Mouse (Mus musculus) heart, adult 2 months (tissue): ENCODE results near the gene Erv3. TPM values are rescaled to one million over a fixed set of nuclear protein-coding genes. Genes with fewer than 3 reads are reported as not detected.

Experiments used
- DNase-seq, 2 experiments: peaks; one replicate each; pipeline ENCODE4 v3.0.0; 2021
- H3K27ac ChIP-seq: fragments of 200-600 bp; 2 replicates; pipeline ENCODE4 v1.8.1; 2022
- H3K27me3 ChIP-seq: fragments of 200-500 bp; 2 replicates; pipeline ENCODE4 v1.6.1; 2012; ENCODE audit warnings: mild to moderate bottlenecking, low read length, inconsistent platforms, mixed read lengths; ENCODE audit not compliant: control insufficient read depth, insufficient read depth
- H3K36me3 ChIP-seq: fragments of 200-500 bp; 2 replicates; pipeline ENCODE4 v1.6.1; 2012; ENCODE audit warnings: low read length, inconsistent platforms; ENCODE audit not compliant: control insufficient read depth, insufficient read depth
- H3K4me1 ChIP-seq: fragments of 200-500 bp; 2 replicates; pipeline ENCODE4 v1.6.1; 2011; ENCODE audit warnings: low read length; ENCODE audit not compliant: control insufficient read depth, insufficient read depth
- H3K4me3 ChIP-seq: fragments of 200-600 bp; 2 replicates; pipeline ENCODE4 v1.8.1; 2022
- H3K79me2 ChIP-seq: fragments of 200-500 bp; replicated peaks from 2 replicates; pipeline ENCODE4 v1.6.1; 2012; ENCODE audit warnings: mild to moderate bottlenecking, inconsistent platforms, low read length, moderate library complexity, mixed read lengths; ENCODE audit not compliant: control insufficient read depth, insufficient read depth
- H3K9ac ChIP-seq: fragments of 200-500 bp; 2 replicates; pipeline ENCODE4 v1.6.1; 2012; ENCODE audit warnings: low read depth, mild to moderate bottlenecking, control low read depth, inconsistent platforms, low read length, mixed read lengths
- CTCF ChIP-seq: fragments of 200-600 bp; IDR thresholded peaks from 2 replicates; pipeline ENCODE4 v1.8.1; 2022; ENCODE audit warnings: antibody characterized with exemption, mild to moderate bottlenecking, moderate library complexity
- EP300 ChIP-seq: fragments of 200-500 bp; IDR thresholded peaks from 2 replicates; pipeline ENCODE4 v1.6.1; 2011; ENCODE audit warnings: low read depth, low read length, control low read depth; ENCODE audit not compliant: insufficient read depth
- POLR2A ChIP-seq: fragments of 200-500 bp; IDR thresholded peaks from 2 replicates; pipeline ENCODE4 v1.6.1; 2011; ENCODE audit warnings: mild to moderate bottlenecking, low read depth, low read length, control low read depth; ENCODE audit not compliant: insufficient read depth
- WGBS: fragments of 180-500 bp; shearing (Covaris S2); methylation state at CpG from one replicate; pipeline ENCODE4 v1.1.7; 2018; 5-methylcytosine and 5-hydroxymethylcytosine counted together
- intact Hi-C: fragments of 180-260 bp; cut with DNase I; formaldehyde crosslinking; loops from one replicate; pipeline ENCODE4 v1.15.1; 2025
- polyA plus RNA-seq: library from polyadenylated mRNA; depleted of rRNA; stranded (reverse); fragments of >200 nt; gene quantifications from 2 replicates; pipeline ENCODE4 v1.2.3, GENCODE M21; 2012
- total RNA-seq, 2 experiments: library from RNA; stranded (reverse); gene quantifications; 2 replicates each; pipeline ENCODE4 v1.2.3; 2021

Gene Erv3
- total and polyA plus RNA-seq, 3 experiments = not detected

GRCm38 (mm10) chr2:131905776-131906175, 46.2 kb upstream of the Erv3 start:
- 58% methylated on average over 6 of the region's 6 CpGs for WGBS
- H3K4me3 ChIP-seq = no peak overlapping the region
- H3K27me3 ChIP-seq = no peaks in the 10 kb centered on the region
- H3K36me3 ChIP-seq = peaks cover 2% of the 10 kb centered on the region; the same call in 1 of the 2 replicates
- no peak overlapping the region for H3K9ac ChIP-seq
- intact Hi-C loops = loop anchor here (5.0 kb wide), 3 partner anchors 47 to 242 kb away; partner anchors contain the start of genes Prnd and Slc23a2
- H3K27ac ChIP-seq = no peak overlapping the region
- peaks cover 7% of the 10 kb centered on the region for H3K4me1 ChIP-seq
- no peaks in the 10 kb centered on the region for H3K79me2 ChIP-seq
- TF ChIP-seq EP300 = no peak
- no peak for TF ChIP-seq POLR2A
- TF ChIP-seq CTCF = no peak
- DNase-seq = no peak

GRCm38 (mm10) chr2:131905025-131905424, 45.5 kb upstream of the Erv3 start:
- H3K4me3 ChIP-seq = no peak overlapping the region
- WGBS = 37% methylated on average over 5 of the region's 5 CpGs
- intact Hi-C loops = loop anchor here (5.0 kb wide), 3 partner anchors 47 to 242 kb away; partner anchors contain the start of genes Prnd and Slc23a2
- TF ChIP-seq EP300 (no peak), CTCF (no peak), POLR2A (no peak)
- H3K27me3 ChIP-seq = no peaks in the 10 kb centered on the region
- no peaks in the 10 kb centered on the region for H3K79me2 ChIP-seq
- peaks cover 7% of the 10 kb centered on the region for H3K4me1 ChIP-seq
- no peak for DNase-seq
- H3K27ac ChIP-seq = no peak overlapping the region
- no peak overlapping the region for H3K9ac ChIP-seq
- no peaks in the 10 kb centered on the region for H3K36me3 ChIP-seq

GRCm38 (mm10) chr2:131902867-131903266, 43.3 kb upstream of the Erv3 start:
- Histone ChIP-seq H3K9ac (no peak overlapping the region), H3K27ac (peak overlapping the region; percentile 50), H3K4me1 (peaks cover 4% of the 10 kb centered on the region), H3K36me3 (no peaks in the 10 kb centered on the region), H3K79me2 (no peaks in the 10 kb centered on the region), H3K27me3 (no peaks in the 10 kb centered on the region), H3K4me3 (no peak overlapping the region)
- WGBS = 2% methylated on average over 8 of the region's 8 CpGs
- peak; percentile 62 to 82 for DNase-seq
- intact Hi-C loops = loop anchor here (5.0 kb wide), 1 partner anchor 34 kb away; no protein-coding TSS in a partner anchor
- TF ChIP-seq EP300 (peak; percentile 80), POLR2A (no peak)

GRCm38 (mm10) chr2:131902423-131902822, 42.9 kb upstream of the Erv3 start:
- no peaks in the 10 kb centered on the region for H3K79me2 ChIP-seq
- H3K4me1 ChIP-seq = peaks cover 4% of the 10 kb centered on the region
- no peak overlapping the region for H3K4me3 ChIP-seq
- H3K27me3 ChIP-seq = no peaks in the 10 kb centered on the region
- DNase-seq = no peak
- H3K27ac ChIP-seq = peak overlapping the region; percentile 5; the same call in 1 of the 2 replicates
- H3K36me3 ChIP-seq = no peaks in the 10 kb centered on the region
- TF ChIP-seq POLR2A (no peak), EP300 (no peak), CTCF (no peak)
- intact Hi-C loops = loop anchor here (5.0 kb wide), 1 partner anchor 35 kb away; no protein-coding TSS in a partner anchor
- H3K9ac ChIP-seq = no peak overlapping the region
- WGBS = 23% methylated on average over 3 of the region's 3 CpGs

DNA sequence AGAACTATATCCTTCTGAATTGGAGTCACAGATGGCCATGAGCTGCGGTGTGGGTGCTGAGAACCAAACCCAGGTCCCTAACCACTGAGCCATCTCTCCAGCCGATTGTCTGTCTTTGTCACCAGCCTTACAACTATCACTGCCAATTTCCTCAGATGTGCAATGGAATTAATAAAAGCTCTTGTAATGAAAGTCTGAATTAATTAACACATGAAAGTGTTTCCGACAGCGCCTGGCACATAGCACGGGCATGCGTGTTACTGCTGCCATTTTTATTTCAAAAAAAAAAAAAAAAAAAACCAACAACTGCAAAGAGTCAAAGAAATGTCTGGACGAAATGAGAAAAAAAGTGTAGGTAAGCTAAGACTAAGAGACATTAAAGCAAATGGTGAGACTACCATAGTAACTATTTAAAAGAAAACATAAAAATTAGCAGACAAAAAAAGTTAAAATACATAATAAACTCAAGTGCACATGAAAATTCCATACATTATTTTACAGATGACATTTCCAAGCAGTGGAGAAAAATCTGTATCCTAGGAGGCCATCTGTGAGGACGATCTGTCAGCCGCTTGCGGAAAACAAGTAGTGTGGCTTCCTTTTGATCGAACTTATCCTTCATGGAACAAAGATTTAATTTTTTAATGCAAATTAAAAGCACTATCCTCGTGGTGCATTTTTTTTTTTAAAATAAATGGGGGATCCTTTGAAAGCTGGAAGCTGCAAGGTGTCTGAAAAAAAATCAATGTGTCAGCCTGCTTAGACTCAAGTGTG, 38.0 kb upstream of the Erv3 start:
- TF ChIP-seq POLR2A = no peak
- no peak for TF ChIP-seq CTCF
- TF ChIP-seq EP300 = no peak
- intact Hi-C loops = no loop called here

DNA sequence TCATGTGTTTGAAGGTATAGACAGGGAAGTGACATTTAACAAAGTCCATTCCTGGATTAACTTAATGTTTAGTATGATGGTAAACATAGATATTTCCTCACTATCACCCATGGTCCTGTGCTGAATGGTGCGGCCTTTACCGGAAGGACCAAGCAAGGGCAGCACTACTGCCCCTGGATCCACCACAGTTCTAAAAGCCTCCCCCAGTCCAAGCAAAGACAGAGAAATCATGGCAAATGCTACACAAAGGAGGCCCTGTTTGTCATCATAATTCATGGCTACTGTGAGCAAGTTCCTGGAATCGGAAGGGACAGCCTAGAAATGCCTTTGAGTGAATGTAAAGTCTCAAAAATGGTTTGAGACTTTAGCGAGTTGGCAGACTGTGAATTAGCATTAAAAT, 36.5 kb upstream of the Erv3 start:
- TF ChIP-seq EP300 = no peak
- TF ChIP-seq CTCF = no peak
- TF ChIP-seq POLR2A = no peak
- H3K4me1 ChIP-seq = no peaks in the 10 kb centered on the region
- DNase-seq = no peak
- intact Hi-C loops = no loop called here
- H3K27ac ChIP-seq = no peak overlapping the region
- H3K79me2 ChIP-seq = no peaks in the 10 kb centered on the region
- H3K27me3 ChIP-seq = no peaks in the 10 kb centered on the region
- no peak overlapping the region for H3K9ac ChIP-seq
- 92% methylated on average over 4 of the region's 4 CpGs for WGBS
- H3K36me3 ChIP-seq = no peaks in the 10 kb centered on the region
- no peak overlapping the region for H3K4me3 ChIP-seq

More for the DNA sequence above, 38.0 kb upstream of the Erv3 start:
- H3K27me3 ChIP-seq = no peaks in the 10 kb centered on the region
- H3K36me3 ChIP-seq = no peaks in the 10 kb centered on the region
- WGBS = 89% methylated on average over 12 of the region's 12 CpGs
- no peak overlapping the region for H3K9ac ChIP-seq
- H3K4me1 ChIP-seq = no peaks in the 10 kb centered on the region
- H3K79me2 ChIP-seq = no peaks in the 10 kb centered on the region
- H3K27ac ChIP-seq = no peak overlapping the region
- no peak overlapping the region for H3K4me3 ChIP-seq
- DNase-seq = no peak
